Mouse (Mus musculus): ENCODE measurements around the gene Fdxr.

GRCm38 (mm10) chr11:115291503-115291902 lies 14.7 kb upstream of the Fdxr start:
- TF ChIP-seq CTCF (IDR thresholded peaks at IDR 0.05; ENCODE audit: low read depth) = no peak
- no peak for TF ChIP-seq EP300 (IDR thresholded peaks at IDR 0.05; ENCODE audit: low read depth)
